Mouse (Mus musculus) hindbrain, postnatal 0 days (tissue): Measurements from ENCODE around the gene Dnhd1. TPM values are rescaled to one million over a fixed set of nuclear protein-coding genes. Genes with fewer than 3 reads are reported as not detected.
A peak's percentile ranks its signal among the peaks of the same experiment; 100 is the strongest.

Experiments
- ATAC-seq: fragments of 200-750 bp; cut with Nextera tagmentation; 2 replicates; pipeline ENCODE4 v1.8.0; 2017; ENCODE audit warnings: mild to moderate bottlenecking, moderate TSS enrichment, moderate library complexity
- DNase-seq: peaks from one replicate; pipeline ENCODE4 v3.0.0-alpha.2; 2015; ENCODE audit warnings: low spot score
- H3K27ac ChIP-seq: fragments of 300-500 bp; sonication (generic); 2 replicates; pipeline ENCODE4 v1.5.1; 2014; ENCODE audit warnings: mild to moderate bottlenecking
- H3K27me3 ChIP-seq: fragments of 300-500 bp; sonication (generic); 2 replicates; pipeline ENCODE4 v1.6.1; 2014; ENCODE audit warnings: low read length, mixed read lengths; ENCODE audit not compliant: insufficient read depth
- H3K36me3 ChIP-seq: fragments of 300-500 bp; sonication (generic); 2 replicates; pipeline ENCODE4 v1.6.1; 2014; ENCODE audit warnings: low read length, mixed read lengths; ENCODE audit not compliant: insufficient read depth
- H3K4me1 ChIP-seq: fragments of 300-500 bp; sonication (generic); 2 replicates; pipeline ENCODE4 v1.6.1; 2014; ENCODE audit warnings: antibody characterized with exemption, low read length, mixed read lengths; ENCODE audit not compliant: insufficient read depth
- H3K4me2 ChIP-seq: fragments of 300-500 bp; sonication (generic); 2 replicates; pipeline ENCODE4 v1.6.1; 2014; ENCODE audit warnings: low read depth, mild to moderate bottlenecking, low read length, moderate library complexity, mixed read lengths
- H3K4me3 ChIP-seq: fragments of 300-500 bp; sonication (generic); 2 replicates; pipeline ENCODE4 v1.5.1; 2014; ENCODE audit warnings: low read length
- H3K9ac ChIP-seq: fragments of 300-500 bp; sonication (generic); replicated peaks from 2 replicates; pipeline ENCODE4 v1.6.1; 2014; ENCODE audit warnings: mild to moderate bottlenecking, low read length, moderate library complexity, mixed read lengths
- H3K9me3 ChIP-seq: fragments of 300-500 bp; sonication (generic); 2 replicates; pipeline ENCODE4 v1.6.1; 2016; ENCODE audit warnings: low read length, mixed read lengths
- CTCF ChIP-seq: IDR thresholded peaks from 2 replicates; pipeline ENCODE4 v1.5.1; 2016; ENCODE audit warnings: antibody characterized with exemption, control low read depth, low read depth
- WGBS: fragments of 180-500 bp; shearing (Covaris S2); extraction: QIAGEN DNeasy Blood & Tissue Kit; methylation state at CpG from one replicate; pipeline ENCODE4 v1.1.7; 2014; 5-methylcytosine and 5-hydroxymethylcytosine counted together
- polyA plus RNA-seq: library from polyadenylated mRNA; unstranded; fragments of >200 nt; fragmentation: Nextera tagmentation; extraction: Ambion mirVana; gene quantifications from 2 replicates; pipeline ENCODE4 v1.2.1, GENCODE M21; 2015
- total RNA-seq: library from RNA; depleted of rRNA; stranded (reverse); fragments of >200 nt; gene quantifications from 2 replicates; pipeline ENCODE4 v1.2.3, GENCODE M21; 2014

The Dnhd1 gene
- total and polyA plus RNA-seq, 2 experiments from 2014 or later, result 1.0 to 5.4 TPM

DNA sequence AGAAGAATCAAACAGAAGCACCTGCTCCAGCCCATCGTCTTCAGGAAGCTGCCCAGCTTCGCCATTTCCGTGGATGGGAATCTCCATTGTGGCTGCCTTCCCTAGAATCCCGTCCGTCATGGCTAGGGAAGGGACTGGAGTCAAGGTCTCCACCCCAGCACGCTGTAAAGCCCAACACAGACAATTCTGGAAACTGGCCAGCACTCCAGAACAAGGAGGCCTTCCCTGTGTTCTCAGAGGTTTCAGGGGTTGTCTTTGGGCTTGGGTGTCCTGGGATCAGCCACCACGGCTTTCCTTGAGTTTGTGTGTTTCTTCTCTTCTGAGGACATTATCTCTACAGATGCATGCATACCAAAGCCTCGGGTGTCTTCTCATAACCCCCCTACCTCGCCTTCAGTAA lies 11.3 kb upstream of the Dnhd1 start:
- H3K9ac ChIP-seq, result peak overlapping the region; percentile 70; the same call in 1 of the 2 replicates
- H3K27me3 ChIP-seq, result no peaks in the 10 kb centered on the region
- no peak overlapping the region for H3K27ac ChIP-seq
- no peaks in the 10 kb centered on the region for H3K9me3 ChIP-seq
- peaks cover 12% of the 10 kb centered on the region; the same call in 1 of the 2 replicates for H3K4me1 ChIP-seq
- no peak for TF ChIP-seq CTCF
- H3K36me3 ChIP-seq, result peaks cover 25% of the 10 kb centered on the region
- no peak for ATAC-seq
- no peak for DNase-seq
- peak overlapping the region; percentile 99 for H3K4me2 ChIP-seq
- 61% methylated on average over 9 of the region's 9 CpGs for WGBS
- peak overlapping the region; percentile 56 for H3K4me3 ChIP-seq

DNA sequence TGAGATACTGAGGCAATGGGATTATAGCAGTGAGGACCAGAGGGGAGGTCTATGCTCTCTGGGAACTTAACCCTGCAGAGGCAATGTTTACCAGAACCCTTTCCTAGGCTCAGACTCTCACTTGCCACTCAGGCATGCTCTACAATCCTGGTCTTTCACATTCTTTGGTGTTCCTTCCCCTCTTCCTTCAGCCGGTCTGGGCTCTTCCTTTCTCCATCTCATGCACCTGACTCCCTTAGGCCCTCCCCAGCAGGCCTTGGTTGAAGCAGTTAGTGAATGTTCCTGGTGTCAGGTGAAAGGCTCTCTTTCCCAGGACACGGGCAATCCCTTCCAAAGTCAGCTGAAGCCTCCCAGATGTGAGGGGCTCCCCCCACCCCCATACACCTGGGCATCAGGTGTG lies 10.9 kb upstream of the Dnhd1 start, which contains the start of gene Timm10b:
Gene Timm10b (plus strand): TSS at position 301 of the 400 bp plus-strand sequence.
- Histone ChIP-seq H3K4me3 (peak within 1 kb of the TSS; percentile 56), H3K4me2 (peak within 1 kb of the TSS; percentile 99), H3K4me1 (0 out of 2 replicates have a peak, but pooled peaks cover 7% of the 10 kb centered on the region), H3K9me3 (no peaks in the 10 kb centered on the region), H3K27ac (peak within 1 kb of the TSS; percentile 89), H3K27me3 (no peaks in the 10 kb centered on the region), H3K36me3 (peaks cover 25% of the 10 kb centered on the region), H3K9ac (peak within 1 kb of the TSS; percentile 70)
- no peak for TF ChIP-seq CTCF
- WGBS, result 6% methylated on average over 2 of the region's 2 CpGs
- no peak for DNase-seq
- ATAC-seq, result no peak

DNA sequence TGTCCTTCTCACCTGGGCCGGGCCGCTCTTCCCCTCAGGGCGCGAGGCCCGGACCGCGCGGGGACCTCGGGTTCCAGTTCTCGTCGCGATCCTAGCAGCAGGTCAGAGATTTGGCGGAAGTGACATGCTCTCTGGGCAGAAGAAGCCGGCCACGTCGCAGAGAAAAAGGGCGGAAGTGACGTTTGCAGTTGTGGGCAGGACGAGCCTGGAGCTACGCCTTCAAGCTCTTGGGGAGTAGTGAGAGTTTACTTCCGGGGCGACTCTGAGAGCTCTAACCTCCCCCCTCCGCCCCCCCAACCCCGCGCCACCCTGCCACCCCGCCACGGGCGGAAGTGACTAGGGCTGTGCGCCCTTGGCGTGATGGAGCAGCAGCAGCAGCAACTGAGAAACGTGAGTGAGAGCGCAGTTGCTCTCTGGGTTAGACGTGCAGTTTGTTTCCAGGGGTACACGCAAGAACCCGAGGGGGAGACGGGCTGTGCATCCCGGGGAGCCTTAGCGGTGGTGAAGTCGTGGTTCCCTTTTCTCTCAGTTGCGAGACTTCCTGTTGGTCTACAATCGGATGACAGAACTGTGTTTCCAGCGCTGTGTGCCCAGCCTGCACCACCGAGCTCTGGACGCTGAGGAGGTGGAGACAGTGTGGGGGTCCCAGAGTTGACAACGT lies 10.3 kb upstream of the Dnhd1 start, which contains the start of the genes Arfip2 and Gm45799:
Gene Arfip2 (minus strand): TSS at position 184 of the 661 bp plus-strand sequence.
Gene Gm45799 (plus strand): TSS at position 320 of the 661 bp plus-strand sequence.
- H3K27ac ChIP-seq, result peak within 1 kb of the TSS; percentile 89
- H3K4me1 ChIP-seq, result 0 out of 2 replicates have a peak, but pooled peaks cover 7% of the 10 kb centered on the region
- ATAC-seq, result peak; percentile 96
- TF ChIP-seq CTCF, result no peak
- H3K9ac ChIP-seq, result peak within 1 kb of the TSS; percentile 70
- peak; percentile 99 for DNase-seq
- H3K4me2 ChIP-seq, result peak within 1 kb of the TSS; percentile 99
- 1% methylated on average over 45 of the region's 45 CpGs for WGBS
- no peaks in the 10 kb centered on the region for H3K27me3 ChIP-seq
- H3K4me3 ChIP-seq, result peak within 1 kb of the TSS; percentile 56
- H3K36me3 ChIP-seq, result peaks cover 25% of the 10 kb centered on the region
- H3K9me3 ChIP-seq, result no peaks in the 10 kb centered on the region

DNA sequence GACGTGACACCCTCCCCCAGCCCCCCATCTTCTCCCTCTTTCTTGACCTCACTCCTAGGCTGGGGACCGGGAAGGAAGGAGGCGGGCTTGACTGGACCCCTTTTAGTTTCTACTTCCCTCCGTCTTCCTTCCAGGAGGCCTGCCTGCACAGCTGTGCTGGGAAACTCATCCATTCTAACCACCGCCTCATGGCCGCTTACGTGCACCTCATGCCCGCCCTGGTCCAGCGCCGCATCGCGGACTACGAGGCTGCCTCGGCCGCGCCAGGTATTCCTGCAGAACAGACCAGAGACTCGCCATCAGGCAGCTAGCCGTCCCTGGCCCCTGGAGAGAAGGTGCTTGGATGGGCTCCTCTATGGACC lies 9.8 kb upstream of the Dnhd1 start:
- peak; percentile 40 for DNase-seq
- peaks cover 23% of the 10 kb centered on the region for H3K36me3 ChIP-seq
- no peaks in the 10 kb centered on the region for H3K9me3 ChIP-seq
- H3K4me3 ChIP-seq, result peak overlapping the region; percentile 56
- H3K4me1 ChIP-seq, result 0 out of 2 replicates have a peak, but pooled peaks cover 7% of the 10 kb centered on the region
- WGBS, result under 1% methylated on average over 18 of the region's 18 CpGs
- no peaks in the 10 kb centered on the region for H3K27me3 ChIP-seq
- no peak for ATAC-seq
- H3K4me2 ChIP-seq, result peak overlapping the region; percentile 99
- 0 out of 2 replicates have a peak, but pooled peaks have one; percentile 6 for TF ChIP-seq CTCF
- peak overlapping the region; percentile 89 for H3K27ac ChIP-seq
- H3K9ac ChIP-seq, result peak overlapping the region; percentile 70

DNA sequence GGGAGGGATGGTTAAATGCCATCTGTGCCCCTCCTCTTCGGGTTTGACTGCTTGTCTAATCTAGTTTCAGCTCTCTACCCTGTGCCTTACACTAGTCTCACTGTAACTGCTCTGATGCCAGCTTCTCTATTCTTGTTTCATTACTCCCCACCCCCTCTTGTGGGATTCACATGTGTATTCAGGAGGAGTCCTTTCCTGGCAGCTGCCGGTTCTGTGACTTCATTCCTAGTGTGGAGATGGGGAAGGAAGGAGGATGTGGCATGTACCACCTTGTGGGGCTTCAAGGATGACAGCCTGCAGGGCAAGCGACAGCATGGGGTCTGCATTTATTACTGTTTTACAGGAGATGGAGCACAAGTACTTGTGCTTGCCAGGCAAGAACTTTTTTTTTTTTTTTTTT lies 8.7 kb upstream of the Dnhd1 start:
- ATAC-seq, result no peak
- TF ChIP-seq CTCF, result no peak
- peak overlapping the region; percentile 99 for H3K4me2 ChIP-seq
- peaks cover 12% of the 10 kb centered on the region for H3K36me3 ChIP-seq
- H3K4me3 ChIP-seq, result no peak overlapping the region
- H3K4me1 ChIP-seq, result 0 out of 2 replicates have a peak, but pooled peaks cover 7% of the 10 kb centered on the region
- H3K27me3 ChIP-seq, result no peaks in the 10 kb centered on the region
- DNase-seq, result no peak
- WGBS, result 75% methylated on average over 3 of the region's 3 CpGs
- H3K9me3 ChIP-seq, result no peaks in the 10 kb centered on the region
- H3K27ac ChIP-seq, result no peak overlapping the region
- H3K9ac ChIP-seq, result peak overlapping the region; percentile 70

DNA sequence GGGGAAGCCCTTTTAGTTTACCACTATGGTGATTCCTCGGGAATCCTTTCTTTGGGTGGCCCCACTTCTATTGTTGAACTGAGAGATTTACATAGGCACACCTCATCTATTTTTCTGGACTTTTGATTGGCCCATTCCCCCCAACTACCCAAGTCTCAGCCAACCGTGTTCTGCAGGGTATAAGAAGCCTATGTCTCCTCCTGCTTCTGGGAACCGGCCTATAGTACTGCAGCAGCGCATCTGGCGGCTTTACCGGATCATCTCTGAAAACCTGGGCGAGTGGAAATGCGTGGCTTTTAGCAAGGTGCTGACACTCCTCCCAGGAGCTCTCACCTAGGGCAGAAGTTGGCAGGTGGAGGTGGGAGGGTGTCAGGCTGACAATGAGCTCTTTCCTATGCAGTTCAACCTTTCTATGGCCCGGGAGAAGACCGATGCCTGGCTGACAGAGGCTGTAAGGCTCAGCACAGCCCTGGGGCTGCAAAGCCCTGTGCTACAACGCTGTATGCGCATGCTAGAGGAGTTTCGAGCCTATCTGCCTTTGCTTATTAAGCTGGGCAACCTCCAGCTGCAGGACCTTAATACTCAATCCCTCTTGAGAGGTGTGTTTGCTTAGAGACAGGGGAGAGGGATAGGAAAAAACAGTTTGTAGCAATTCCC lies 35.0 kb downstream of the Dnhd1 start:
- no peaks in the 10 kb centered on the region for H3K36me3 ChIP-seq
- peak; percentile 82 for ATAC-seq
- H3K27me3 ChIP-seq, result no peaks in the 10 kb centered on the region
- no peak overlapping the region for H3K9ac ChIP-seq
- no peak overlapping the region for H3K4me3 ChIP-seq
- no peak for TF ChIP-seq CTCF
- no peaks in the 10 kb centered on the region for H3K9me3 ChIP-seq
- 17% methylated on average over 13 of the region's 13 CpGs for WGBS
- H3K27ac ChIP-seq, result no peak overlapping the region
- H3K4me2 ChIP-seq, result 0 out of 2 replicates have a peak overlapping the region, but pooled peaks have one; percentile 4
- peak; percentile 15 for DNase-seq
- H3K4me1 ChIP-seq, result no peaks in the 10 kb centered on the region

DNA sequence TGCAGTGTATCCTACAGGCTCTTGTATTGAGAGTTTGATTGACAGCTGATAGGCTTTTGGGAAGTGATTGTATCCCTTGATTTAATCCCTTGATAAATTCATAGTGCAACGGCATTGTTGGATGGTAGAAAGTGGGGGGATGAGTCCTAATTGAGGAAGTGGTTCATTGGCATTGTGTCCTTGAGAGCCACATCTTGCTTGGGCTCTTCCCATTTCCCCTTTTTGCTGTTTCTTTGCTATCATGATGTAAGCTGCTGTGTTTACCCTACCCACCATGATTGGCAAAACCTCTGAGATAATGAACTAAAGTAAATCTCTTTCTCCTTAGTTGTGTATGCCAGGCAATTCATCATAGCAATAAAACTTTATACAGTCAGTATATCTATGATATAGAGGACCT lies 40.2 kb downstream of the Dnhd1 start:
- Histone ChIP-seq H3K27me3 (no peaks in the 10 kb centered on the region), H3K4me2 (no peak overlapping the region), H3K9me3 (no peaks in the 10 kb centered on the region), H3K4me3 (no peak overlapping the region), H3K4me1 (no peaks in the 10 kb centered on the region), H3K27ac (no peak overlapping the region), H3K9ac (no peak overlapping the region), H3K36me3 (no peaks in the 10 kb centered on the region)
- ATAC-seq (no peak), DNase-seq (no peak)
- no peak for TF ChIP-seq CTCF
- WGBS, result 80% methylated on average over 1 of the region's 1 CpGs
